Mouse (Mus musculus): Measurements from ENCODE around the gene Myo10. TPM values are rescaled to one million over a fixed set of nuclear protein-coding genes. Genes with fewer than 3 reads are reported as not detected.

Gene Myo10
- total RNA-seq, 2 experiments from 2014 or later = 52.0 to 54.3 TPM

DNA sequence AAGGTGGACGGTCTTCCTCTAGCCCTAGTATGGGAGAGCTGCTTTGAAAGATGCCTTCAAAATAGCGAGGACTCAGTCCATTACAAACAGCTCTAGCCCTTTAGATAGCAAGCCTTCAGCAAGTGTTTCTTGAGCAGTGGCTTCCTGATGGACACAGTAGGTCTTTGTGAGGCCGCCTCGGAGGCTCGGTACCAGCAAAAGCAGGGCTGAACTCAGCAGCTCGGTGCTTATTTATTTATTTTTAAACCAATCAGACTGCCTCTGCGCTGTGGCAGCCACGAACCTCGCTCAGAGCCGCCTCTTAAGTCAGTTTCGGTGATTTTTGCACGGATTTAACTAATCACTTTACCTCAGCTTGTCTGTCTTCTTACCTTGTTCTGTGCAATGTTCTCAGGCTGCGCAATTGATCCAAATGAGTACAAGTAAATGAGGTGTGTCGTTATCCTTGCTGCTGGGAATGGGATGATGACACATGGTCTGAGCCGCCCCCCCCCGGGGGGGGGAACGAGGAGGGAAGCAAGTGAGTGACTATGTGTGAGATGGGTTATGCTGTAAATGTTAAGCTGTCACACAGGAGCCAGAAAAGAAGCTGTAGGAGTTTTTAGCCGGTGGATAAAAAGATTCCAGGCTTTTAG, 232.1 kb downstream of the Myo10 start:
- Histone ChIP-seq H3K27ac (peak overlapping the region; percentile 23; the same call in 1 of the 2 replicates), H3K4me3 (no peak overlapping the region; the same call in 1 of the 2 replicates)
- no peak for DNase-seq (ENCODE audit: low spot score in 2 of 2)
- TF ChIP-seq CTCF (conservative IDR thresholded peaks at IDR 0.05) = no peak

DNA sequence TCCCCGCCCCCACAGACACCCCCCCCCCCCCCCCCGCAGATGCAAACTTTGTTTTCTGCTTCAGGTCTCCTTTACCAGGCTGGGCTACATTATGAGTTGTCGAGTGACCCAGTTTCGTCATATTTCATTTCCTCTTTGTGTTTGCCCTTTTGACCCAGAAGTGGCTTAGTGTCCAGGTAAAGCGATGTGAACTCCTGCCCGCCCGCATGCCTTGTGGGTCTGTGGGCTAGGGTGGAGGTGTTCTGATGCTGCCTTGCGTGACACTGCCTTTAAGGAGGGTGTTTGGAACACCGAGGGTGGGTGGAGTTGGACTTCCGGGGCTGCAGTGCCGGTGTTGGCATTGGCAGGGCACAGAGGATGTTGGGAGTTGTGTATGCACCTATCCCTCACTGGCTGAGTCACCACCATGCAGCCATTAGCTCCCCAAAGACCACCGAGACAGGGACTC, 236.3 kb downstream of the Myo10 start:
- Histone ChIP-seq H3K27ac (no peak overlapping the region), H3K4me3 (no peak overlapping the region)
- no peak for DNase-seq (ENCODE audit: low spot score in 2 of 2)
- TF ChIP-seq CTCF (conservative IDR thresholded peaks at IDR 0.05) = no peak

DNA sequence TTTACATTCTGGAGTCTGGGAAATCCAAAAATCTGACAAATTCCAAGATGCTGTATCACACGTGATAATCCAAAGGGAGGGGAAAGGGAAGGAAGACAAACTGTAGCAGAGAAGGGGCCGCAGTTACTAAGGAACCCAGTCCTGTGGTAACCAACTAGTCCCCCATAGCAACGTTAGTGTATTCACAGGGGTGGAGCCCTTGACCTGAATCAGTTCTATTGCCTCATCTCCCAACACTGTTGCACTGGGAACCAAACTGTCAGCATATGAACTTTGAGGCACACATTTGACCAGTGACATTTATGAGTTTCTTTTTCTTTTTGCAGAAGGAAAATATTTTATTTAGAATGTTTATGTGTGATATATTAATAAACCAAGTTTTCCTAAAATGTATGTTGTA, 237.1 kb downstream of the Myo10 start:
- TF ChIP-seq CTCF (conservative IDR thresholded peaks at IDR 0.05) = no peak
- no peak for DNase-seq (ENCODE audit: low spot score in 2 of 2)
- H3K27ac ChIP-seq = no peak overlapping the region
- no peak overlapping the region for H3K4me3 ChIP-seq

DNA sequence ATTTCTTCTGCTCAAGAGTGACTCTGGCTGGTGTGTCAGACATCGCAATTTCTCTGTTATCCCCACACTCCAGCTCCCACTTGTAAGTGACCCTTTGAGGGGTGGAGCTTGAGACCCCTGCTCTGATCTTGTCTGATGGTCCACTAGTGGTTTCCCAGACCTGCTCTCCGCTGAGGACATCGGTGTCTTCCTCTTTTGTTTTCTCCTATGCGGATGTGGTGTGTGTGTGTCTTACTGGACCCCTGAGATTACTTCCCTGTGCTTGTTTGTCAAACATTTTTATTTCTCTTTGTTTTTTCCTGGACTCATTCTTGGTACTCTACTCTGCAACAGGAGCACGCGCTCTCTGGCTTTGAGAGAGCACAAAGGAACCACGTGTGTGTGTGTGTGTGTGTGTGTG, 239.6 kb downstream of the Myo10 start:
- TF ChIP-seq CTCF (conservative IDR thresholded peaks at IDR 0.05) = no peak
- H3K27ac ChIP-seq = no peak overlapping the region
- no peak for DNase-seq (ENCODE audit: low spot score in 2 of 2)
- H3K4me3 ChIP-seq = no peak overlapping the region

Other genes starting within 250 kb of the Myo10 start
- gene Basp1, start 208.8 kb upstream of the Myo10 start, total RNA-seq (2021) = 100 to 1,000 TPM; 576 to 634 TPM
- 10 to 100 TPM; 27.3 to 28.6 TPM for gene Retreg1, start 220.7 kb downstream of the Myo10 start, total RNA-seq (2021)